Mouse (Mus musculus): Measurements from ENCODE around the gene Vmn1r120.
"Not testable (repeated sequence)": the region's sequence is repeated elsewhere in the genome, so short reads cannot be mapped to it uniquely, and the experiment has no call there.

Gene Vmn1r120

GRCm38 (mm10) chr7:21053684-21054083 lies at the start of gene Vmn1r120:
Vmn1r120 (minus strand) TSS chr7:21053784.
- not testable (repeated sequence) for DNase-seq

DNA sequence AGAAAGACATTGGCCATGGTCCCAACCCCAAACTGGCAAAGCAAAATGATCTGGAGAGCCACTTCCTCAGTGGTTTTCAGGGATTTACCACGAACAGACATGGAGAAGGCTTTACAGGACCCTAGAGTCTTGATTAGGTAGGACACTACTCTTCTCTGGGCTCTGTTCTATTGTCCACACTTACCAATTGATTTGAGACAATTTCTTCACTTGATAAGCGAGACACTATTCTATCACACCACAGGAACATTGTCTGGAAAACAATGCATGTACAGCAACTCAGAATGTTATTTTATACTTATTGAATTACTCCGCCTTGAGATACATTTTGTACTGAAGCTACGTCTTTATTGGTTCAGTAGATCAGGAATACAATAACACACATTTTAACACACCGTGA lies 44.8 kb upstream of the Vmn1r120 start, which contains the start of gene Vmn1r121:
TSS of gene Vmn1r121 (minus strand) at position 101 of the 400 bp plus-strand sequence.
- not testable (repeated sequence) for DNase-seq

GRCm38 (mm10) chr7:21012355-21012754 lies 41.2 kb downstream of the Vmn1r120 start, which contains the start of gene Vmn1r119:
Vmn1r119 (minus strand) TSS chr7:21012455.
- DNase-seq, result not testable (repeated sequence)

Data from cerebellum, adult 8-10 months (tissue).